Mouse (Mus musculus): Measurements from ENCODE around the gene Rbm44.

The Rbm44 gene

DNA sequence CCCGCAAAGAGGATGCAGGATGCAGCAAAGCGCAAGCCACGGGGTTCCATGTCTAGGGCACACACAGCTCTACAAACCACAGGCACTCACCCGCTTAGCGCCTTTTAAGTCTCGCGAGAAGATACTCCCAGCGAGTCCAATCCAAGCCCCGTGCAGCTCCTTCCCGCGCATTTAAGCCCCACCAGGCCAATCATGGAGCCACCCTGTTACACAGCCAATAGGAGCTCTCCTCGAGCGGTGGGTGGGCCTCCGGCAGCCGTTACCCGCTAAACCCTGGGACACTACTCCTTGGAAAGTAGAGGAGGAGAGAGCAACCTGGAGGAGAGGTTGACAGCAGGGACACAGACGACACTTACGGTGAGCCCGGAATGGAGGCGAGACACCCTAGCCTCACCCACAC, at the start of gene Rbm44:
Gene Rbm44 (plus strand): TSS at position 277 of the 400 bp plus-strand sequence.
- DNase-seq (ENCODE audit: low read depth, low spot score) = no peak

DNA sequence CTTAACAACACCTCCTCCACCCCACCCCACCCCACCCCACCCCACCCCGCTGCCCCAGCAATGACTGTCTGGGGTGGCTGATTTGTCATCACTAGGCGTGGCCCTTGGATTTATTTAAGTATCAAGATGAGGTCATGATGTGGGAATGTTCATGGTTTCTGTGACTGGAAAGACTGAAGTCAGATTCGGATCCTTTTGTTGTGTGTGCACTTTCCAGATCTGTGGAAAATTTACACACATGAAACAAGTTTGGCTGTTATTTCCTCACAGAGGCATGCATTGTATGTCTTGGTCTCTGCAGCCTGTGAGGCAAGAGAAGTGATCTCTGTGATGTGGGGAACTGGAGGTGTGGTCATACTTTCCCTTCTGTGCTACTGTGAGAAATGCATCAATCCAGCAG, 49.6 kb upstream of the Rbm44 start:
- DNase-seq (ENCODE audit: low read depth, low spot score) = no peak

DNA sequence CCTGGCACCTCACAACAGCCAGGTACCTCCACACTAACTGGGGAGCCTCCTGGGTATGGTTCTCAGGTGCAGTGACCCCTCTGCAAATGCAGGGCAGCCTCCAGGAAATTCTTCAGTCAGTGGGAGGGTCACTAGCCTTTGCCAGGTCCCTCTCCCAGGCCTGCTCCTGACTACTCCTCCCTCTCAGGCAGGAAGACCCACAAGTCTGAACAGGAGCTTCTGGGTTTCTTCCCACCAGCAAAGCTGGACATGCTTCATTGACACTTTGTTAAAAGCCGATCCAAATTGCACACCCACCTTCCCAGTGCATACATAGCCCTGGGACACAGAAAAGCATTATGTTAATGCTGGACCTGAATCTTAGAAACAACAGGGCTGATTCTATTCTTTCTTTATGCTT, 49.0 kb upstream of the Rbm44 start:
- DNase-seq (ENCODE audit: low read depth, low spot score) = no peak

DNA sequence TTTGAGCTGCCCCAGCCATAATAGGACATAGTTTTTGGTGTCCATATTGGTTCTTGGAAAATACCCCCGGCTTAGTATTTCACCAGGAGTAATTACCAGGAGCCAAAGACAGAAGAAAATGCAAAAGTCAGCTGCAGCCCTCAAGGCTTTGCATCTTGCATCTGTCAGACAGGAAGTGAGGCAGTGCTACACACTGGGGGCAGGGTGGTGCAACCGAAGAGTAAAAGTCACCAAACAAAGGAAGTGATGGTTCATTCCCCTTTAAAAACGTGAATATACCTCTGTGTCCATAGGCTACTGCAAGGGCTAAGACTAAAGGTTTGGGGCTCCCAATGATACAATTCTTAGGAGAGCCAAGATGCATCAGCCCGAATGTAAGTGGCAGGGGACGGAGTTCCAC, 48.4 kb upstream of the Rbm44 start:
- DNase-seq (ENCODE audit: low read depth, low spot score) = no peak

DNA sequence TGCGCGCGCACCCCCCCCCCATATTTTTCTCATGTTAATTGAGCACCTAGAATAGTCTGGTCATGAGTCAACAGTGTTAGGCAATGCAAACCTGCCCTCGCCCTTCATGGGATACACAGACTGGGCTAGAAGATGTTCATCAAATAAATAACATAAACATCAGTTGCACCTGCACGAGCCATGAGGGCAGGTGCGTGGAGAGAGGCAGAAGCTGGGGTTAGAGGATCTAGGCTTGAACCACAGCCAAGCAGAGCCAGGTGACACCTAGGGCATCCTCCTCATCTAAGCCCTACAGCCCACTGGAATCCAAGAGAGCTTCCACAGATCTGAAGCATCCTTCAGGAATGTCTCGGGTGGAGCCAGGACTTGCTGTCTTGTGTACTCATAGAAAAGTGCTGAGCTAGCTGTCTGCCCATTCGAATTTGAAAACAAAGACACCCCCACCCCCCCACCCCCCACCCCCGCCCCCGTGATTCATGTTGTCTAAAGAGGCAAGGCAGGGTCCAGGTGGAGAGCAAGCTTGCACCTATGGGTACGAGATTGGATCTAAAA, 47.5 kb upstream of the Rbm44 start:
- no peak for DNase-seq (ENCODE audit: low read depth, low spot score)

DNA sequence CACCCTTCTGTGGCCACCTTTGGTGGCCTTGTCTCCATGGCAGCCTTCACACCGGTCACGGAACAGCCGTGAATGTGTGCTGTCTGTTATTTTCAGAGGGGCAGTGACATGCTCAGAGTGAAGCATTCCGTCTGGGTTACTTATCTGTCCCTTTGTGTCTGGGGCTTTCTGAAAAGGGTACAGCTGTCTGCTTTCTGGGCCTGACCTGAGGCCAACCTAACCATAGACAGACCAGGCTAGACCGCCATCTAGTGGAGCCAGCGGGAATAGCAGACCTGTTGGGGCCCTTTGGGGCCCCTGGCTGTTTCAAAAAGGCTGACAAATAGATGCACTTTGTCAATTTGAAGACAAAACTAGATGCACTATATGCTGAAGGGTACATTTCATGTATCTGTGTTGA, 46.0 kb upstream of the Rbm44 start:
- DNase-seq (ENCODE audit: low read depth, low spot score) = peak; percentile 73

DNA sequence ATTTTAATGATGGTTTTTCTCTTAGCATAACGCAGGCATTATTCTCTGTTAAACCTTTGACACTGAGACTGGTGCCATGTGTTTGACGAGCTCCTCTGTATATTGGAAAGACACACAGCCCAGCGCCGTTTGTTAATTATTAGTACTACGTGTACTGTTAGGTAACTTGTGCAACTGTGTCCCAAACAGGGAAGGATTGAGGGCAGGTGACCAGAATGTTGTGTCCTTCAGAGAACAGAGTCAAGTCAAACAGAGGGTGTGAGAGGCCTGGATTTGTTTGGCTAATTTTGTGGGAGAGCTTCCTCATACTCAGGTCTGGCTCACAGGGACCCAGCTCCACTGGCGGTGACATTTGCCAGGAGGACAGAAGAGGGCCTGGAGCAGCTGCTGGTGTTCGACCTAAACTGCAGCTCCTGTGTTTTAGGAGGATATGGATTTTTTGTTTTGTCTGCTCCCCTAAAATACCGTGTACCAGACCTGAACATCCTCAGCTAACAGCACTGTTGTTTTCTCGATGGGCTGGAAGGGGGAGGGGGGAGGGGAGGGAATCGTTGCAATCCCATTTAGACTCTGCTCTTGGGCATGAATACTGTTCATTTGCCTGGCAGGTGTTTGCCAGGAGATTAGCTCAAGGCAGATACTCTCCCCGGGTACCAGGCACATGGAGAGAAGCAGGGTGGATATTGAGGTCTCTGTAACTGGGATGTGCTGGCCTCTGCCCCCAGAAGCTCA, 43.0 kb upstream of the Rbm44 start:
- no peak for DNase-seq (ENCODE audit: low read depth, low spot score)

DNA sequence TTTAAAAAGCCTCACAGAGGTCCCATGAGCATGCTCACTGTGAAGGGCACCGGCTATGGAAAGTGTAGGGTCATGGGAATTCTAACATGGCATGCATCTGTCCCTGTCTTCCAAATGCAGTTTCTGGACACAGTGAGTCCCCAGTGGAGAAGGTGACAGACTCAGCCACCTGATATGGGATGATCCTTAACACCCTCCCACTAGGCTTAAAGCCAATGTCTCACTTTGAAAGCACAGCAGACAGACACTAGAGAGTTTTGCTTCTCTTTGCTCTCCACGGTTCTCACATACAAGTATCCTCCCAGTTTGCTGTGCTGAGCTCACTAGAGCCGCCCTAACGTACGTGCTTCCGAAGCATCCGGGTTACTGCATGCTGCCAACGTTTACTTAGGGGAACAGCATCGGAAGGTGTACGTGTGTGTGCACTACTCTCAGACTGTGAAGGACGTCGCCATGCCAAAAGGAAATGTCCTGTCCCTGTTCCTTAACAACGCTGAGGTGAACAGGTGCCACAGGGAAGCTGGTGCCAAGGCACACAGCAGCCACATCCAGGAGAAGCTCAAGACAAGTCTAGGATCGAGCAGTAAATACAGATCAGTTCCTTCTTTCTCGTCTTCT, 41.4 kb upstream of the Rbm44 start:
- DNase-seq (ENCODE audit: low read depth, low spot score) = no peak

DNA sequence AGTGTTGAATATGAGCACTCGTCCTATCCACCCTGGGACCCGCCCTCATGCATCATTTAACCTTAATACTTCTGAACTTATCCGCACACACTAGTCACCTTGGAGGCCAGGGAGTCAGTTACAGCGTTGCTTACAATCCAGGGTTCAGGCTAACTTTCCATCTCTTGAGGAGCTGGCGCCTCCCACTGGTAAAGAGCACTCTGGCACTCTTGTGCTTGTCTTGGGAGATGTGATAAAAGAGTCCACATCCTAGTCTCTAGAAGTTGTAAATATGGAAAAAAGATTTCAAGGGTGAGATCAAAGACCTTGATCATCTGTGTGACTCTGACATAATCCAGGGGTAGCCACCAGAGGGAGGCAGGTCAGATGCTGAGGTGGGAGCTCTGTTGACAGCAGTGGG, 37.3 kb upstream of the Rbm44 start:
- no peak for DNase-seq (ENCODE audit: low read depth, low spot score)

DNA sequence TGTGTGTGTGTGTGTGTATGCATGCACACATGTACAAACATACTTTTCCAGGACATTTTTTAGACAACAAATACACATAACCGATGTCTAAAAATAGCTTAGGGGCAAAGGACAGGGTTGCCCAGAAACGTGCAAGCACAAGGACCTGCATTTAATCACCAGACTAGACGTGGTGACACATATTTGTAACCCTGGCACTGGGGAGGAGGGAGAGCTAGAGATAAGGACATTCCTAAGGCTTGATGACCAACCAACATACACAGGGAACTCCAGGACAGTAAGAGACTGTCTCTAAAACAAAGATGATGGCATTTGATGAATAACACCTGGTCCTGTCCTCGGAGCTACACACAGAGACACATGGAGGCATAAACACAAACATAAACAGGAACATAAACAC, 35.6 kb upstream of the Rbm44 start:
- DNase-seq (ENCODE audit: low read depth, low spot score) = no peak

DNA sequence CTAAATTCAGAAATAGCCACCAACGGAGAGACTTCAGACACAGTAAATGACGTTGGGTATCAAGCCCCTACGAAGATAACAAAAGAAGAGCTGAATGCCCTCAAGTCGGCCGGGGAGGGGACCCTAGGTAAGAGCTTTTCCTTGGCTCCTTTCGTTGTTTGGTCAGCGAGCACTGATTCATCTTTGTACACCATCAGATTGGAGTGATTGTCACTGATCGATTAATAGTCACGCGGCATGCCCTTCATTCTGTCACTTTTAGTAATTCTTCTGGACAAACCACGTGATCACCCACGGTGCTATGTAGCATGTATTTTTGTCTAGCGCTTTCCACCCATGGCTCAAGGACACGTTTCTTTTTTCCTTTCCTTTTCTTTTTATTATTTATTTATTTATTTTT, 32.7 kb upstream of the Rbm44 start:
- DNase-seq (ENCODE audit: low read depth, low spot score) = no peak

DNA sequence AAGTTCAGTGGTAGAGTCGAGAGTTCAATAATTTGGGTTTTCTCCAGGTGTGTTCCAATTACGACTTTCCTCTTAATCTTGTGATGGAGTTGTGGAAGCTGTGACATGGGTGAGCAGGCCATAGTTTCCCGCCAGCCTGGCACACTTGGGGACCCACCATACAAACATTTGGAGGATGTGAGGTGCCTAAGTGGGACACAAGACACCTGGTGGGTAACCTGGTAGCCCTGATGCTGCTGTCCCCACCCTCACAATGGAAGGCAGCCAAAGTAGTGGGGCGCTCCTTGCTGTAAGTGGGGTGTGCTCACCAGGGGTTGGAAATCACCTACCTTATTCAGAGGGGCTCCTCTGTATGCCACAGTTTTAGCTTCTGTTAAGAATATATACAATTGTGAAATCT, 32.3 kb upstream of the Rbm44 start:
- no peak for DNase-seq (ENCODE audit: low read depth, low spot score)

DNA sequence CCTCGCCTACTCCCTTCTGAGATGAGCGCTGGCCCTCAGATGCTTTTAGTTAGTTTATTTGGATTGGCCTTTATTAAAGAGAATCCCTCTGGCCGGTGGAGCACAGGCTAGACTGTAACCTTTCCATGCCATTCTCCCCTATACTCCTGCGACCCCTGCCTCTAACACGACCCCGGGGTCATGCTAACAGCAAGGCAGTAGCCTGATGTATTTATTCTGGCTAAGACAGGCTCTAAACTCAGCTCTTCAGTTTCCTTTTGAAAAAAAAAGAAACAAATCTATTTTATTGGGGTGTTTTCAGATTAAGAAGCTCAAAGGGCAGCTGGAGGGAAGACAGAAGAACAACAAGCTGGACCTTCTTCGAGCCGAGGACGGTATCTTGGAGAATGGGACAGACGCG, 22.8 kb upstream of the Rbm44 start:
- no peak for DNase-seq (ENCODE audit: low read depth, low spot score)

DNA sequence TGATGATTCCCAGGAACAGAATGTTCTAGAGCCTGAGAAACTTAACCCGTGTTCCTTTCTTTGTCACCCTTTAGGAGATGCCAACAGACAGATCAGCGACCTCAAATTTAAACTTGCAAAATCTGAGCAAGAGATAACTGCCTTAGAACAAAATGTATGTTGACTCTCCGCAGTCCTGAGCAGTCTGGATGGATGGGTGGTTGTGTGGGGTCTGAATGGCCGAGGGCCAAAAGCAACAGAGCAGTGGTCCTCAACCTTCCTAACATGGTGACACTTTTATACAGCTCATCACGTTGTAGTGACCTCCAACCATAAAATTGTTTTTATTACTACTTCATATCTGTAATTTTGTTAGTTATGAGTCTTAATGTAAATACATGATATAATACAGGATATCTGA, 21.9 kb upstream of the Rbm44 start:
- DNase-seq (ENCODE audit: low read depth, low spot score) = no peak

DNA sequence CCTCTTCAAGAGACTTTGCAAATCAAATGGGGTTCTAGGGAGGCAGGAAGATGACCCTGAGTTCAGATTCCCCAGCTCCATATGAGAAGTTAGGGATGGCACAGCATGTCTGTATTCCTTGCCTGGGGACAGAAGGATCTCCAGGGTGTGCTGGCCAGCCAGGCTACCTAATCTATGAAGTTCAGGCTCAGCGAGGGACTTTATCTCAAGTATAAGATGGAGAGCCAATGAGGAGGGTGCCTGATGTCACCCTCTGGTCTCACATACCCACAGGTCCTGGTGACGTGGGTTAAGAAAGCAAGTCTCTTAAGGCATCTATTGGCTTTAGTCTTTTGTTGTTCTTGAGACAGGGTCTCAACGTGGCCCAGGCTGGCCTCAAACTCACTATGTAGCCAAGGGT, 21.4 kb upstream of the Rbm44 start:
- DNase-seq (ENCODE audit: low read depth, low spot score) = no peak

DNA sequence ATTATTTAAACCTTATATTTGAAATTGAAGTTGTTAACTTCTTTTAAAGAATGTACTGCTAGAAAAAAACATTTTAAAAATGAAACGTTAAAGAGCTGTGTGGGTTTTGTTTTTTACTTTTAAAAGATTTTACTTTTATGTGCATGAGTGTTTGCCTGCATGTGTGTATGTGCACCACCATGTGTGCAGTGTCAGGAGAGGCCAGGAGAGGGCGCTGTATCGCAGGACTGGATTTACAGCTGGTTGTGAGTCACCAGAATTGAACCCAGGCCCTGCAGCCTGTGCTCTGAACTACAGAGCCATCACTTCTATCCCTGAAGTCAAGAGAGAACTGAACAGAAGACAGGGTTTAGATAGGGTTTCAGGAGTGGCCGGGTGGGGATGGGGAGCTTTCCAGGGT, 16.0 kb upstream of the Rbm44 start:
- DNase-seq (ENCODE audit: low read depth, low spot score) = no peak

DNA sequence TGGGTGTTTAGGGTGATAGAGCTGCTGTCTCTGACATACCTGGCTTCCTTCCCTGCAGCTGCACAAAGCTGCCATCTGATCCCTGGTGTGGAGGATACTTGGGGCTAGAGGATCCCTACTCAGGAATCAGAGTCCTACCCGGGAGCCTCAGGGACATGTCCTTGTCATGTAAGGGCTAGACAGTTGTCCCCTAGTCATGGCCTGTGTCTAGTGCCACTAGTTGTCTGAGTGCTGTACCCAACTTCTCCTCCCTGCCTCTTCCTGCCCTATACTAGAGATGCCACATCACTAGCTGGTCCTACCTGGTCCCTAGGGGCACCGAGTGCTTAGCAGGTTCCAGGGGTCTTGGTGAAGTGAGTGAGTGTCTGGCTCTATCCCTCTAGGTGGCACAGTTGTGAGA, 7.9 kb upstream of the Rbm44 start:
- DNase-seq (ENCODE audit: low read depth, low spot score) = no peak

DNA sequence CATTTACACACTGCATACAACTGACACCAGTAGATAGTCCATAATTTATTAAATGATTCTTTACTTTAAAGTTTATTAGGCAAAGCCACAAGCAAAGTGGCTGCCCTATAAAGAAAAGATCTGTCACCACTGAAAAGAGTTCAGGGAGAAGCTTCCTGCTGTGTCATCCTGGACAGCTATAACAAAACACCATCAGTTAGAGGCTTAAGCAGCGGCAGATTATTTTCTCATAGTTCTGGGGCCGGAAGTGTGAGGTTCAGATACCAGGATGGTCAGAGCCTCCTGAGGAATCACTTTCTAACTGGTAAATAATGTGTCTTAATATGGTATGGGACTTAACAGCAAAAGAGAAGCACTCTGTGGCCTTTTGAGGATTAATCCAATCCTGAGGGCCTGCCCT, 6.6 kb downstream of the Rbm44 start:
- DNase-seq (ENCODE audit: low read depth, low spot score) = no peak

DNA sequence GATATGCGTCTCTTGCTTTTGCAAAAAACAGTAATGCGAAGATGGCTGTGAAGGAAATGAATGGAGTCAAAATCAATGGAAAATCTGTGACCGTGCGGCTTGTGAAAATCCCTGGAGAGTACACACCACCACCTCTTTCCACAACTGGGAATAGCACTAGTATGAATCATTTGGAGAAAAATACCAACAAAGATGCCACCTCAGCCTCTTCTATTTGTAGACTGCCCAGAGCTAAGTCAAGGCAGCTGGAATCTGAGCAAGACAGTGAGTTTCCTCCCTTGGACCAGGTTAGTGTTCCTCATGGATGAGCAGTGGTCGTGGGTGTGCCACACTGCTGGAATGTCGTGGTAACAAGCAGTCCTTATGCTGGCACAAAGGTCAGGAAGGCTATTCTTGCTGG, 21.9 kb downstream of the Rbm44 start:
- no peak for DNase-seq (ENCODE audit: low read depth, low spot score)

DNA sequence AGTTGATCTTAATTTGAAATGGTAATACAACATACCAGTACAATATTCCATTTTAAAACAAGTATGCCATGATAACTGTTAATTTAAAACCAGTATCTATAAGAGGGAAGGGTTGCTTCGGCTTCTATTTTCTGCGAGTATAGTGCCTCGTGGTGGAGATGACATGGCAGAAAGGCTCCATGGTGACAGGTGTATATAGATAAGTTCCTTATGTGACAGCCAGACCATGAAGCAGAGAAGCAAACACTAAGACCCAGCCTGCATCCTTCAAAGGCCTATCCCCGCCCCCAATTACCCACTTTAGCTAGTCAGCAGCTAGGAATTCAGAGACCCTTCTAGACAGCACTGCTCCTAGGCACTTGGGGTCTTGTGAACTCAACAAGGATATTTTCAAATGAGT, 24.3 kb downstream of the Rbm44 start:
- DNase-seq (ENCODE audit: low read depth, low spot score) = no peak

DNA sequence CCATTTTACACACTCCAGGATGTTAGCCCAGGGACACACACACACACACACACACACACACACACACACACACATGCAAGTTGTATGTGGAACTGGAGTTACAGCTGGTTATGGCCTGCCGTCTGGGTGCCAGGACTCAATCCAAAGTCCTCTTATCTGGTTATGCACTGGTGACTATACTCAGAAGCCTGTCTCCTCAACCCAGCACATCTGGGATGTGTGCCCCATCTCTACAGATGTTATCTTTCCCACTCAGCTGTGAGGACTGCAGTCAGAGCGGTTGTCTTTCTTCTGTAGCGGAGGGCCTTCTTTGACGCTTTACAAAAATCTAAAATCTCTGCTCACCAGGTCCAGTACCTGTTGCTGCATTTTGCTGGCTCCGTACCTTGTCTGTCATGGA, 29.9 kb downstream of the Rbm44 start:
- no peak for DNase-seq (ENCODE audit: low read depth, low spot score)

DNA sequence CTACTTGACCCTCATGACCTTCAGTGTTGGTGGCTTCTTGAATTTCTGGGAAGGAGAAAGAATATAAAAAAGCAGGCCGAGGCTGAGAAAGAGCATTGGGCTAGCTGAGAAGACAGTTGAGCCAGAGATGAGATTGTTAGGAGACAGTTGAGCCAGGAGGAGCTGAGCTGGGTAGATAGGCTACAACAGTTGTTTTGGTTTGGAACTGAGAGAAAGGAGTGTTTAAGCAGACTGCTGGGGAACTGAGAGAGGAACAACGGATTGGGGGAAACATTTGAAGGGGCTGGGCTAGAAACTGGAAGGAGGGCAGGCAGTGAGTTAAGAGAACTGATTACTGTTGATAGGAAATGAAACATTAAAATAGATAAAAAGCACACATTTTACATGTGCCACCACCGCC, 31.1 kb downstream of the Rbm44 start:
- DNase-seq (ENCODE audit: low read depth, low spot score) = no peak

DNA sequence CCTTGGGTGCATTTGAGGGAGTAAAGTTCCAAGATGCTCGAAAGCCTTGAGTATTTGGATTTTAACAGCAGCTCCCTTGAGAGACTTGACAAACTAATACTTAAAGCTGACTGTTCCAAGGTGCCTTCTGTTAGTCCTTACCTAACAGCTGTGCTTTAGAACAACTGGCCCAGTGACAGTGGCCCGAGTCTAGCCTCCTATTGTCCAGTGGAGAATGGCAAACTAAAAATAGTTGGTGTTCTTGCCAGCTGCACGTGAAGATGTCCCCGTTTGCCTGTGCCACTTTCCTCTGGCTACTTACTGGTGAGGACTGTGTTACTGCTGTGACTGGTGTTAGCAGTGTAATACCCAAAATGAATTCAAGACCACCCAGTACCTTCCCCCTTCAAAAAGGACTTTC, 32.0 kb downstream of the Rbm44 start:
- no peak for DNase-seq (ENCODE audit: low read depth, low spot score)

DNA sequence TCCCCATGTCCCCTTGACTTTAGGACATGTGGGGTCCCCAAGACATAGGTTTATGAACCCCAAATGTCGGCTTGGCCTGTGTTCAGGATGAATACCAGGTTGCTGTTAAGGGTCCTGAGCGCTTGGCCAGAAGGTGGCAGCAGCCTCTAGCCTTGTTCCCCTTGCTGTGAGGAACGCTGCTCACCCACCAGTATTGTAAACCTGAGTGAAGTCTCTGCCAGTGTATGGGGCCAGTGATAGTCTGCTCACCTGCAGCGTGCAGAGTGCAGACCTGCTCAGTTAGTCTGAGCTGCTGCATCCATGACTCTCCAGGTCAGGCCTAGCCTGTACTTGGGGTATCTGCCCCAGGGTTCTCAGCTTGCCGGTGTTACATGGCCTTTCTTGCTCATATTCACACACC, 34.2 kb downstream of the Rbm44 start:
- peak; percentile 46 for DNase-seq (ENCODE audit: low read depth, low spot score)

All from forelimb bud, embryonic 11.5 days (tissue).